Mouse (Mus musculus) olfactory bulb, adult 2 months (tissue): Measurements from ENCODE around the gene Pgap3.

Experiments used
- CTCF ChIP-seq: fragments of 200-500 bp; IDR thresholded peaks from 2 replicates; pipeline ENCODE4 v1.5.1; 2012; ENCODE audit warnings: low read depth, mild to moderate bottlenecking, low read length, moderate library complexity; ENCODE audit not compliant: insufficient read depth
- POLR2A ChIP-seq: fragments of 200-500 bp; IDR thresholded peaks from 2 replicates; pipeline ENCODE4 v1.6.1; 2012; ENCODE audit warnings: mild to moderate bottlenecking, low read depth, low read length, moderate library complexity; ENCODE audit not compliant: insufficient read depth

DNA sequence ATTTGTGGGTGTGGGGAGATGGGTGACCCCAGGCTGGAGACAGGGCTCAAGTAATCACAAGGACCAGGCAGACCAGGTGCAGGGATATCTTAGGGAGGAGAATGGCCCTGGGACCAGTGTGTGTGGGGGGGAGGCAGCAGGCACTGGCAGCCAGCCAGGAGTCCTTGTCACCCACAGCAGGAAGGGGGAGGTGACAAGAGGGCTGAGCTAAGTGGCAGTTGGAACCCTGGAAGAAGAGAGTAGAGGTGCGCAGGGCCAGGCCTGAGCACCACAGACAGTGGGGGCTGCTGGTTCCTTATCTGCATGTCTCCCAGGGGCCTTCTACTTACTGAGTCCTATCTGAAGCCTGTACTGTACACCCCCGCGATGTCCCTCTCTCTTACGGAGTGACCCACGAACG, 7.0 kb downstream of the Pgap3 start:
- TF ChIP-seq CTCF = no peak
- TF ChIP-seq POLR2A = no peak
